Mouse (Mus musculus) lung, adult 18-20 months (tissue): ENCODE measurements at regions not wholly inside any gene's neighbourhood (a gene's known extent, or its start where the extent isn't known, plus 50 kb on each side); places are given as distances from the start of the nearest gene placed in this dataset.

Source experiments
- DNase-seq, 2 experiments: peaks; one replicate each; pipeline ENCODE4 v3.0.0; 2022; ENCODE audit warnings: mixed read lengths in 2 of 2

GRCm38 (mm10) chr1:57281549-57281948, 95.9 kb upstream of the 1700066M21Rik start:
- no peak for DNase-seq

GRCm38 (mm10) chr1:57296186-57296585, 81.2 kb upstream of the 1700066M21Rik start:
- DNase-seq: peak; percentile 8 to 42

GRCm38 (mm10) chr1:57298557-57298956, 78.9 kb upstream of the 1700066M21Rik start:
- DNase-seq: no peak

GRCm38 (mm10) chr1:57301260-57301979, 76.0 kb upstream of the 1700066M21Rik start:
- DNase-seq: no peak

GRCm38 (mm10) chr1:57301980-57302331, 75.5 kb upstream of the 1700066M21Rik start:
- DNase-seq: no peak

GRCm38 (mm10) chr1:57304757-57305156, 72.7 kb upstream of the 1700066M21Rik start:
- DNase-seq: no peak

GRCm38 (mm10) chr1:57322535-57322934, 54.9 kb upstream of the 1700066M21Rik start:
- no peak for DNase-seq

- DNase-seq: no peak
Observed at GRCm38 (mm10) chr1:57323118-57323517, 54.3 kb upstream of the 1700066M21Rik start.

GRCm38 (mm10) chr1:57325585-57326165, 51.7 kb upstream of the 1700066M21Rik start:
- no peak for DNase-seq
